Mouse (Mus musculus): ENCODE measurements around the gene Gucd1. TPM values are rescaled to one million over a fixed set of nuclear protein-coding genes. Genes with fewer than 3 reads are reported as not detected.
"Not testable (repeated sequence)": the region's sequence is repeated elsewhere in the genome, so short reads cannot be mapped to it uniquely, and the experiment has no call there.

Gene Gucd1
- polyA plus RNA-seq, 1 experiment: 17.2 TPM

DNA sequence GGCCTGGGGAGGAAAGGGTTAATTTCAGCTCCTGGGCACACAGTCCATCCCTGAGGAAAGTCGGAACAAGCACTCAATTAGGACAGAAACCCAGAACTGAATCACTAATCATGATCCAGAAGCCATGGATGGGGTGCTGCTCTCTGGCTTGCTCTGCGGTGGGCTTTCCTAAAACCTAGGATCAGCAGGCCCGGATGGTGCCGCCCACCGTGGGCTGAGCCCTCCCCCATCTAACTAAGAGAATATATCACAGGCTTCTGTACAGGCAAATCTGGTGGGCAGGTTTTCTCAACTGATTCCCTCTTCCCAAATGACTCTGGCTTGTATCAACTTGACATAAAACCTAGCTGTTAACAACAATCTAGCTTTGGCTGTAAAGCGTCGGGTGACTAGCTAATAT is 30.1 kb upstream of the Gucd1 start:
- DNase-seq (ENCODE audit: extremely low spot score in 1 of 2, low spot score in 1 of 2): no peak

DNA sequence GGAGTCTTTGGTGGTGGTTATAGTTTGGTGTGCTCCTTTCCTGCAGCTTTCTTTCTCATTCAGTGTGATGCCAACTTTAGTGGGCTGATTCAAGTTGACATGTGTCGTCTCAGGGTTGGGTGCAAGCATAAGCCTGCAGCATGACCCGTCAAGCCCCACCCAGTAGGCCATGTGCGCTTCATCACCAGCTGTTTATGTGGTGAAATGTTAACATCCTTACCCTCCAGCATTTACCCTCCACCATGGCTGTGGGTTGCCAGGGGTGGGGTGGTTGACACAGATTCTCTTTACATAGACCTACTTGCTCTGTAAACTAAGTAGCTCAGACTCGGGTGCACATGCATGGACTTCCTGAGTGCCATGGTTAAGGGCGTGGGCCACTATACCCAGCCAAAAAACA is 18.4 kb upstream of the Gucd1 start:
- no peak for DNase-seq (ENCODE audit: extremely low spot score in 1 of 2, low spot score in 1 of 2)

DNA sequence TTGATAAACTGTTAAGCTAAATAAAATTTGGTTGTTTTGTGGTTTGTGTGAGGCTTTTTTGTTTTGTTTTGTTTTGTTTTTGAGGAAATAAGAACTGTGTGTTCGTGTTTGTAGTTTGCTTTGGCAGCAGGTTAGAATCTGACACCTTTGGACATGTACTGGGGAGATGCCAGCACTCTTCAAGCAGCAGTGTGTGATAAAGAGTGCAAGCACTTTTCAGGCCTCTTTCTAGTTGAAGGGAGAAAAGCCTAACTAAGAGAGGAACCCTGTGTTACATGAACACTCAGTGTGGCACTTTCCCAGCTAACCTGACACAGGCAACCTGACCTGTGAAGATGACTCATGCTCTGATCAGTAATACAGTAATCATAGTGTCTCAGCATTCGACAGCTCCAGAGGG is 17.7 kb upstream of the Gucd1 start:
- DNase-seq (ENCODE audit: extremely low spot score in 1 of 2, low spot score in 1 of 2): no peak

- DNase-seq (ENCODE audit: extremely low spot score in 1 of 2, low spot score in 1 of 2): no peak
These were observed 17.2 kb upstream of the Gucd1 start for GRCm38 (mm10) chr10:75534934-75535333.

DNA sequence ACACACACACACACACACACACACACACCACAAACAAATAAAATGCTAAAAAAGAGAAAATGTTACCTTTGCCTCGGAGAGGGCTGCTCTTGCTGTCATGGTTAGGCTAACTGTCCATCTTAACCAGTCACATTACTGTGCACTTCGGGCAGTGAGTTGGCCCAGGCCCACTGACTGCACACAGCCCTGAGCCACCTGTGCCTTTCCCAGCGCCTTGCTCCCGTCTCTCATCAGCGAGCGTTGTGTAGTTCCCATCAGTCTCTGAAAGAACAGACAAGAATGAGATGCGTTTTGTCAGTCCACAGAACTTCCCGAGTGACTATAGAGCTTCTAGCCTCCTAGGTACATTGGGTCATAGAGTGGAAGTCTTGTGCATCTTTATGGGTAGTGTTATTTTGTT is 16.4 kb upstream of the Gucd1 start:
- no peak for DNase-seq (ENCODE audit: extremely low spot score in 1 of 2, low spot score in 1 of 2)

DNA sequence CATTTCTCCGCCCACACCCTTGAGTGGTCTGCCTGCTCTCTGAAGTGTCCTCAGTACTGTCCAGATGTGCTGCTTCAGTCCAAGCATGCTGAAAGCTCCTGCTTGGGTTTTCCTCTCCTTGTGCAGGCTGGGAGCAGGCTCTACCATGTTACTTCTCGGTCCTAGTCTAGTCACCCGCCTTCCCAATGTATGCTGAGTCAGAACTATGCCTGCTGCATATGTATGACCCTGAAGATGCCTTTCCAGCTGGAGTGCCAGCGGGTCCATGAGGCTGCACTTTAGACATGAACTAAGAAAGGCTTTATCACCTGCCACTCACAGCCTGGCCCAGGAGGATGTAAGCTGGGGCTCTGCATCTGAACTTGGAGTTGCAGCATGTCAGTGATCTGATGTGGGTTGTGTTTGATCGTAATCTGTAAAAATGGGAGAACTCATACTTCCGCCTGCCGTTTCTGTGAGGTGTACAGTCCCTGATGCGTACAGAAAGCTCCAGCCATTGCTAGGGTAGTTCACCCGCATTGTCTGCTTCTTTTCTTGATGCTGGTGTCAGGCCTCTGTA is 13.8 kb upstream of the Gucd1 start:
- DNase-seq (ENCODE audit: extremely low spot score in 1 of 2, low spot score in 1 of 2): no peak

GRCm38 (mm10) chr10:75530322-75530721 is 12.6 kb upstream of the Gucd1 start:
- no peak for DNase-seq (ENCODE audit: extremely low spot score in 1 of 2, low spot score in 1 of 2)

DNA sequence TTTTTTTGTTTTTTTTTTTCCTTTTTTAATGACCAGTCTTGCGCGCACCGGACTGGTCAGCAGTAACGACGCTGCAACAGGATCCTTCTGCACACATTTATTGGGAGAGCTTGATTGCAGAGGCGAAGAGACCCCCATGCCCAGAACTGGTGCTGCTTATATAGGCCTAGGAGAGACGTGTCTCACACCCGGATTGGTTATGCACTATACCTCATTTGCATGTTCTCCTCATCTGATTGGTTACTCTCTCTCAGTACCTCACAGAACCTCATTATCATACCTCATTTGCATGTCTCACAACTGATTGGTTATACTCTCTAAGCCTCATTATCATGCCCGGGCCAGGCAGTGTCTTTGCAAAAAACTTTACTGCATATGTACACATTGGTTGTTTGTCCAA is 7.7 kb upstream of the Gucd1 start:
- DNase-seq (ENCODE audit: extremely low spot score in 1 of 2, low spot score in 1 of 2): not testable (repeated sequence)

DNA sequence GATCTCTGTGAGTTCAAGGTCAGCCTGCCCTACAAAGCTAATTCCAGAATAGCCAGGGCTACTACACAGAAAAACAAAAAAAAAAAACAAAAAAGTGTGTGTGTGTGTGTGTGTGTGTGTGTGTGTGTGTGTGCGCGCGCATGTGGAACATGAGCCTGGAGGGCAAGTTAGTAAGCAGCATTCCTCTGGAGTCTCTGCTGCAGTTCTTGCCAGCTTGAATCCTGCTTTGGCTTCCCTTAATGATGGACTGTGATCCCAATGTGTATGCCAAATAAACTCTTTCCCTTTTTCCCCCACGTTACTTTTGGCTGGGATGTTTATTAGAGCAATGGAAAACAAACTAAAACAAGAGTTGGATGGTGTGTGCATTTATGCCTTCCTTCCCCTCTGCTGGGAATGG is 3.9 kb upstream of the Gucd1 start:
- DNase-seq (ENCODE audit: extremely low spot score in 1 of 2, low spot score in 1 of 2): no peak

GRCm38 (mm10) chr10:75520581-75520980 is 2.8 kb upstream of the Gucd1 start:
- no peak for DNase-seq (ENCODE audit: extremely low spot score in 1 of 2, low spot score in 1 of 2)

DNA sequence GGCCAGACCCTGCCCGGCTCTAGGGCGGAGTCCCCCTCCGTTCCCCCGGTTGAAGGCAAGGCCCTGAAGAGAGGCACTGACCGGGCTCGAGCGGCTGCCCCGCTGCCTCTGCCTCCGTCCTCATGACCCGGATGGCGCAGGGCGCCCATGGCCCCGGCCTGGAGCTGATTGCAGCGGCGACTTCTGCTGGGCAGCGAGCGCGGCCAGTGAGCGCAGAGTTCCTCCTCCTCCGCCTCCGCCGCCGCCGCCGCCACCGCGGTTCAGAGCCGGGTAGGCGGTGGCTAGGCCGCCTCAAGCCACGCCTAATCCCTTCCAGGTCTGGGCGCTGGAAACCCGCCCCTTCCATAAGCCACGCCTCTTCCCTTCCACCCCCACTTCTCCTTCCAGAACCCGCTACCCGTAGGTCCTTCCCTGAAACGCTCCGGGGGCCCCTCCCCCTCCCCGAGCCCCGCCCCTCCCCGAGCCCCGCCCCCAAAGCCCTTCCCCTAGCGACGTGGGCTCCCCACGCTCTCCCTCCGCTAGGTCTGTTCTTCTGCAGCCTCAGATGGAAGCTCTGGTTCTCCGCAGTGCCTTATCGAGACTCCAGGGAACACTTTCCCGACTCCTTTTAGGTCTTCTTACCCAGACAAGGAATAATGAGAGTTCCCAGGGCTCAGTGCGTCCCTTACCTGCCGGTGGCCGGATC is 557 bp downstream of the Gucd1 start, which contains the start of gene Snrpd3:
Gene Snrpd3, plus strand, starts transcription at position 479 of the 685 bp plus-strand sequence.
- peak; percentile 86 to 91 for DNase-seq (ENCODE audit: extremely low spot score in 1 of 2, low spot score in 1 of 2)

DNA sequence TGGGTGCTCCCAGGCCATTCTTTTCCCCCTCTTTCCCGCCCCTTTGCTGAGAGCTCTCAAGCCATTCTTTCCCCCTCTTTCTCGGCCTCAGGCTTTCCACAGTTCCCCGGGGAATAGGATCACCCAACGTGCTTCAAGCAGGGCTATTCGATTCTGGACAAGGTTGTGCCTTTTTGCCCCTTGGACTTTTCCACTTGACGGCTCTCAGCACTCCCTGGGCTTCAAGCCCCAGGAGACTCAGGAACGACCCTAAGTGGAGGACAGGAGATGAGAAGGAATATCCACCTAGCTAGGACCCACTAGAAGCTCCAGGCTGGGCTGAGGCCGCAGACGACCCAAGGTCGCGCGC is 1.1 kb downstream of the Gucd1 start:
- DNase-seq (ENCODE audit: extremely low spot score in 1 of 2, low spot score in 1 of 2): no peak

- no peak for DNase-seq (ENCODE audit: extremely low spot score in 1 of 2, low spot score in 1 of 2)
These were observed 1.6 kb downstream of the Gucd1 start for GRCm38 (mm10) chr10:75516038-75516723.

GRCm38 (mm10) chr10:75515216-75516037 is 2.3 kb downstream of the Gucd1 start:
- no peak for DNase-seq (ENCODE audit: extremely low spot score in 1 of 2, low spot score in 1 of 2)

GRCm38 (mm10) chr10:75514361-75514760 is 3.4 kb downstream of the Gucd1 start:
- no peak for DNase-seq (ENCODE audit: extremely low spot score in 1 of 2, low spot score in 1 of 2)

GRCm38 (mm10) chr10:75513306-75514067 is 4.3 kb downstream of the Gucd1 start:
- no peak for DNase-seq (ENCODE audit: extremely low spot score in 1 of 2, low spot score in 1 of 2)

DNA sequence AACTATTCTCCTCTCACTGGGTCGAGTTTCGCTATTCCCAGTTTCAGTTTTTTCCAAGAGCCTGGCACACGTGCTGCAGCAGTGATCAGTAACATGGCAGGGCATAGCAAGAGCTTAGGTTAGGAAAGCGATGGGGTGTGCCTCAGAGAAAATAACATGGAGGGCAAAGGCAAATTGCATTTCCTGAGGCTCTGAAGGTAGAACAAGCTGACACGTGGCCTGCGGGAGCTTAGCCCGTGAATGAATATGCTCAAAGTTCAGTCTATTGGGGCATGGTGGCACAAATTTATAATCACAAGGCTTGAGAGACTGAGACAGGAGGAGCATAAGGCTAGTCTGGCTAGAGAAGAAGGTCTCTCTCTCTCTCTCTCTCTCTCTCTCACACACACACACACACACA is 5.0 kb downstream of the Gucd1 start:
- no peak for DNase-seq (ENCODE audit: extremely low spot score in 1 of 2, low spot score in 1 of 2)

GRCm38 (mm10) chr10:75511897-75512296 is 5.9 kb downstream of the Gucd1 start:
- no peak for DNase-seq (ENCODE audit: extremely low spot score in 1 of 2, low spot score in 1 of 2)

- no peak for DNase-seq (ENCODE audit: extremely low spot score in 1 of 2, low spot score in 1 of 2)
These were observed 6.7 kb downstream of the Gucd1 start for GRCm38 (mm10) chr10:75511060-75511459.

DNA sequence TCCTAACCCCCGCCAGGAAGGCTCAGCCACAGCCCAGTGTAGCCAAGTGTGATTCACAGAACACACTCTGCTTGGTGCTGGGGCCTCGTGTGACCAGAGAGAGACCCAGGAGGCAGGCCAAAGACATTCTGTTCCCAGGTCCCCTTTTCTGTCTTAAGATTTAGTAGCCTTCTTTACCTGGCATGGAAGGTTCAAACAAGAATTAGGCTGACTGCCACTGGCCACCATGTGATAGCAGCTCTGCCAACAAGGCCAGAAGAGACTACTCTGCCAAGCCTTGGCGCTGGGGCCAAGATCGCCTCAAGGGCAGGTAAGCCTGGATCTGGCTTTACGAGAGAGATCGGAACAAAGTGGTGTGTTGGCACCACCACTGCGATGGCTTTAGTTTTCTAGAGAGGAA is 7.3 kb downstream of the Gucd1 start:
- no peak for DNase-seq (ENCODE audit: extremely low spot score in 1 of 2, low spot score in 1 of 2)

DNA sequence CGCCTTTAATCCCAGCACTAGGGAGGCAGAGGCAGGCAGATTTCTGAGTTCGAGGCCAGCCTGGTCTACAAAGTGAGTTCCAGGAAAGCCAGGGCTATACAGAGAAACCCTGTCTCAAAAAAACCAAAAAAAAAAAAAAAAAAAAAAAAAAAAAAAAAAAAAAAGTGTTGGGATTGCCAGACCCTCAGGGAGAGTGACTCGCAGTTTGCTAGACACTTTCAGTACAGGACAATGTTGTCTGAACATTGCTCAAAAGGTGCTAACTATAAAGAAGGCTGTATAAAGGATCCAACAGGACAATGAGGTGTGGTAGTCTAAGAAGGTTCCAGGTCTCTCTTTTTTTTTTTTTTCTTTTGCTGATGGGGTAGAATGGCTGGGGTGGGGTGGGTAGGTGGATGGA is 11.8 kb downstream of the Gucd1 start:
- not testable (repeated sequence) for DNase-seq (ENCODE audit: extremely low spot score in 1 of 2, low spot score in 1 of 2)
